Mouse (Mus musculus) adrenal gland, adult 18-20 months (tissue): ENCODE data around the gene Wfdc1. TPM values are rescaled to one million over a fixed set of nuclear protein-coding genes. Genes with fewer than 3 reads are reported as not detected.

ENCODE experiments used
- DNase-seq, 2 experiments: peaks; one replicate each; pipeline ENCODE4 v3.0.0; 2021 to 2022; ENCODE audit warnings: low spot score in 2 of 2
- total RNA-seq, 2 experiments: library from RNA; stranded (reverse); gene quantifications; 1 replicate in 1 of 2; 2 replicates in 1 of 2; pipeline ENCODE4 v1.2.3; 2021

Wfdc1 gene
- total RNA-seq, 2 experiments from 2014 or later, result 8.9 to 12.2 TPM

DNA sequence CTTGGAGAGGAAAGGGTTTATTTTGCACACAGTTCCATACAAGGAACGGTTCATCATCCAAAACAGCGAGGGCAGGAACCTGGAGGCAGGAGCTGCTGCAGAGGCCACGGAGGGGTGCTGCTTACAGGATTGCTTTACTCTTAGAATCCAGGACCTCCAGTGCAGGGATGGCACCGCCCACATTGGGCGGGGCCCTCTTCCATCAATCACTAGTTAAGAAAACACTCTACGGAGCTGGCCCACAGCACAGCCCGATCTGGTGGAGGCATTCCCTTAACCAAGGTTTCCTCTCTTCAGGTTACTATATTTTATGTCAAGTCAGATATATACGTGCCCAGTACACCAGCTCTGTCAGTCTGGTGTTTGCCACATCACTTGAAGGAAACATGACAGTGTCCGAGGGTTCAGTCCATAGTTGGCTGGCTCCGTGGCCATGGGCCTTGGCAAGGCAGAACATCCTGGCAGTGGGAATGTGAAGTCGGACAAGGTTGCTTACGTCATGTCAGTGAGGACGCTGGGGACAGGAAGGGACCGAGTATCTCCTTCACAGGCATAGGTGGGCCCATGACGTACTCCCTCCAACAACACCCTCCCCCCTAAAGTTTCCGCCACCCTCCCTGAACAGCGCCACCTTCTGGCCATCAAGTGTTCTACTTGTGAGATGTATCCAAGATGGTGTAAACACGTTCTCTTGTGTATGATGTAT, 12.1 kb downstream of the Wfdc1 start:
- peak; percentile 48 to 65 for DNase-seq

DNA sequence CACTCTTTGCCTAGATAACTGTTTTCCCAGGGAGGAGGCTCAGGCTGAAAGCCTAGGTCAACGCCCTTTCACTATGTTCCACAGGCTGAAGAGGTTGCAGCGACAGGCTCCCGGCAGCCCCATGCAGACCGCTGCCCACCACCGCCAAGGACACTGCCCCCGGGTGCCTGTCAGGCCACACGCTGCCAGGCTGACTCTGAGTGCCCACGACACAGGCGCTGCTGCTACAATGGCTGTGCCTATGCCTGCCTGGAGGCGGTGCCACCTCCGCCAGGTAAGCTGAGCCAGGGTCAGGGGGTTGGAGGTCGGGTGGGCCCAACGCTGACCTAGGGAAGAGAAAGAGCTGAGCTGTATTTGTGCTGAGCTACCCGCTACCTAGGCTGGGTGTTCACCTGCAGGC, 13.0 kb downstream of the Wfdc1 start:
- no peak for DNase-seq

DNA sequence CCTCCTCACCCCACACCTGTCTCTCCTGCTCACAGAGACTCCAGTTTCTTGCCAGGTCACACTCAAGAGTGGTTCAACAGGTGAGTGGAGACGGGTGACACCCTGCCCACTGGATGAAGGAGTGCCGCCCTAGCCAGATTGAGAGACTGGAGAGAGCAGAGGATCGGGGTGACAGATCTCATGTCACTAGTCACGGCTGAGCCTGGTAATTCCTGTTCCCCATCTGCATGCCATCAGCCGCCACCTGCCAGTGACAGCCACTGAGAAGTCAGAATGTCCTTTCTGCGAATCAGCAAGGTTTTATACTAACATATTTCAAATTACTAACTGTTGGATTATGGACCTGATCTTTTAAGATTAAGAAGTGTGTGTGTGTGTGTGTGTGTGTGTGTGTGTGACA, 24.4 kb downstream of the Wfdc1 start:
- no peak for DNase-seq

DNA sequence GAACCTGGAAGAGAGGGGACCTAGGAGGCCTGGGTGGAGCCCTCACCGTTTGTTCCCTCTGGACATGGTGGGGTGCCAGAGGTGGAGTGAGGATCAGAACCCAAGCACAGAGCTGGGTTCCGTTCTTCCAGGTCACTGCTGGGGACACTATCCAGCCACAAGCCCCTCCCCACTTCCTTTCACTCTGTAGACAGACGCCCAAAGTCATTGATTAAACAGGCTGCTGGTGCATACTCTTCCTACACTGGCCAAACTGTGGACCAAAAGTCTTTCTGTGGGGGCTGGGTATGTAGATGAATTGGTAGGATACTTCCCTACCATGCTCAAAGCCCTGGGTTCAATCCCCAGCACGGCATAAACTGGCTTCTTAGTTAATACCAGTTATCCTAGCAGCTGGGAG, 25.8 kb downstream of the Wfdc1 start:
- DNase-seq, result no peak

DNA sequence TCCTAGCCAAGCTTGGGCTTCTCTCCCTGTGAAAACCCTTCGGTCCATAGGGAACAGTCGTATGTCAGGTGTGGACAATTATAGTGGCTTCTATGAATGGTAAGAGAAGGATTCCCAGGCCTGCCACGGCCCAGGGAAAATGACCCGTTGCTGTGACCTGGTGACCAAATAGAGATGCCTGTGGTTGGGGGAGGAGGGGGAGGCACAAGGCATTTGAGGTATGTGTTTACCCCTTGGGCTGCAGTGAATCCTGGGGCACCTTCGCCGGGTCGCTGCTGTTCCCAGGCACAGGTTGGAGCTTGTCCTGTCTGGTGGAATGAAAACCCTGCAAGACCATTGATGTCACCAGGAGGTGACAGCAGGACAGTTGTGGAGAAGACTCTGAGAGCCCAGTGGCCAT, 28.5 kb downstream of the Wfdc1 start:
- no peak for DNase-seq

DNA sequence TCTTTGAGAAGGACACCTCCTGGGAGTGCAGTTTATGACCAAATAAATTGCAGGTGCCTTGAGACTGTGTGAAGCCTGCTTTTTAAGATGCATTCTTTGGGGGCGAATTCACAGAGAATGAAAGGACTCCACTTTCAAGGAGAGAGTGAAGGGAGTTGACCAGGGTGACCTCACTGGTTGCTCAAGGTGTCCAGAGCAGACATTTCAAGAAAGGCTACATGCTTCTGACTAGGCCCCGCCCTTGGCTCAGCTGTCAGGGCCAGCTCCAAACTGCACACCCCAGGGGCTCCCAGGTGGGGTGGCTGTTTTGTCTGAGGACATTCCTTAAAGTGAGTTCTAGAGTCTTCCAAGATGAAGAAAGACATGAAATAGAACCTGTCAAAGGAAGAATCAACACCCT, 31.0 kb downstream of the Wfdc1 start:
- DNase-seq, result no peak

DNA sequence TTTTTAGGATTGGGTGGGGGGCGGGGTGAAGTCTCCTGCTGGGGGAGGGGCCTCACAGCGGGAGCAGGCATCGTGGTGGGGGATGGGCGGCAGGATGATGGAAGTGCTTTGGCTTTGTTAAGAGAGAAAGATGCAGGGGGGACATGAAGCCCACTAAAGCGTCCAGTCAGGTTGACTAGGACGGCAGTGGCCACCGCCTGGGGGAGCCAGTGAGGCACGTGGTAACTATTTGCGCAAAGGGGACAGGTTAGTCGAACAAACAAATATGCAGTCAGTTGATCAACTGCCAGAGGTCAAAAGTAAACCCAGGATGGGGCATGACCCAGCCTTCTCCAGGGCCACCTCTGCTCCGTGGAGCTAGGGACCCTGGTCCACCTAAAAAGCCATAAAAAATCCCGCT, 32.8 kb downstream of the Wfdc1 start:
- peak; percentile 76 to 77 for DNase-seq

DNA sequence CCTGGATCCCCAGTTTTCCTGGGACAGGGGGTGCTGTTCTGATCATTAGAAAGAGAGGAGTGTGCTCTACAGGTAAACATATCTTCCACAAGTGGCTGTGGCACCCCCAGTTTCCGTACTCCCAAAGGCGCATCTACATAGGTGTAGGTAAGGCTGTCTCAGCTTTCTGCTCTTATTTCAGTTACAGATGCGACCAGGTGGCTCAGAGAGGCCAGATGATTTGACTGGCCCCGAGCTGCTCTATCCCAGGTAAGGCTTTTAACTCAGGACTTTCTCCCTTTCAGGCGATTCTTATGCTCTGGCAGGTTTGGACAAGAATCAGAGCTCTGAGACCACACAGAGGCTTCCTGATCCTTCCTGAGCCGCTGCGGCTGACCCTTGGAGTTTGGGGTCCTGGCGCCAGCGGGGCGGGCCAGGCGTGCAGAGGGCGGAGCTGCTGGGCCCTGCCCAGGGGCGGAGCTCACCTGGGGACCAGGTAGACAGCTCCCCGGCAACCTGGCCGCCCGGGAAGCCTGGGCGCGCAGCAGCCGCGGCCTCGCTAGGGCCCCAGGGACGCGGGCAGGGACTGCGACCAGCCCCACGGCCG, 33.5 kb downstream of the Wfdc1 start, which contains the start of gene Atp2c2:
Gene Atp2c2 (plus strand): TSS at position 461 of the 586 bp plus-strand sequence.
- DNase-seq, result no peak

DNA sequence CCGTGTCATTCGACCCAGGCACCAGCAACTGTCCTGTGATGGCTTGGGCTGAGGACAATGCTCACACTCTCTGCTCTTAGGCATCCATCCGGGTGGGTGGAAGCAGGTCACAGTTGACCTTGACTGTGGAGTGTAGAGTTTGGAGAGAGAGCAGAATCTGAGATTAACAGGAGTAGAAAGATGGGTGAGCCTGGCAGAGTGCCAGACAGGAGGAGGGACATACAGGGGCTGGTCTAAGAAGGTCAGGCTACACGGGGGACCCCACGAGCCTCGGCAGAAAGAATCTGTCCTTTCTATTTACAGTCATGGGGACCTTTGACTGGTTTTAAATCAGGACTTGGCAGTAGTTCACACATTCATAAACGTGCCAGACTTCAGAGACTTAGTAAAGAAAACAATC, 36.8 kb downstream of the Wfdc1 start:
- no peak for DNase-seq

DNA sequence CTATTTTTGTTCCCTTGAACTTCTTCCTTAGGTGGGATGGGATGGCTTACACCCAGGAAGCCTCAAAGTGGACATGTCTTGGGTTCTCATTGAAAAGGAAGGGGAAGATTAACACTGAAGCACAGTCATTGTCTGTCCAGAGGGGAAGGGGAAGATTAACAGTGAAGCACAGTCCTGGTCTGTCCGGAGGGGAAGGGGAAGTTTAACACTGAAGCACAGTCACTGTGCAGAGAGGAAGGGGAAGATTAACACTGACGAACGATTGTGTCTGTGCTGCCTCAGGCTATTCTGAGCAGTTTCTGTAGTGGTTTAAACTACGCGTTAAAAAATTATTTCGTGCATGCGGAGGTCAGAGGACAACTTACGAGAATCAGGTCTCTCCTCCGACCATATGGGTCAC, 41.0 kb downstream of the Wfdc1 start:
- DNase-seq, result no peak

DNA sequence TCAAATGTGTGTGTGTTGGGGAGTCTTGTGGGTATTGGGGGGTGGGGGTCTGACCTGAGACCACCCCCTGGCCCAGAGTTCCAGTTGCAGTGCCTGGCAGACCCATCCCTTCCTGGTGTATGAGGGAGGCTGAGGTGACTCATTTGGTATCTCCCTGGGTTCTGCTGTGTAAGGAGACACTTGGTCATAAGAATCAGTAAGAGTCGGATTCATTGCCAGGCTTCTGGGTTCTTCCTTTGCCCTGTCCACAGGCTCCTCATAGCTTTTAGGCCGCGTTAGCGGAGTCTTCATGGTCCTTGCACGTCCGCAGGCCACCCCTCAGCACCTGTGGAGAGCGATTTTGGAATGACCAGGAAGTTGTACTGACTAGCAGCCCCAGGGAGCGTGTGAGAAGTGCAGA, 42.3 kb downstream of the Wfdc1 start:
- no peak for DNase-seq

DNA sequence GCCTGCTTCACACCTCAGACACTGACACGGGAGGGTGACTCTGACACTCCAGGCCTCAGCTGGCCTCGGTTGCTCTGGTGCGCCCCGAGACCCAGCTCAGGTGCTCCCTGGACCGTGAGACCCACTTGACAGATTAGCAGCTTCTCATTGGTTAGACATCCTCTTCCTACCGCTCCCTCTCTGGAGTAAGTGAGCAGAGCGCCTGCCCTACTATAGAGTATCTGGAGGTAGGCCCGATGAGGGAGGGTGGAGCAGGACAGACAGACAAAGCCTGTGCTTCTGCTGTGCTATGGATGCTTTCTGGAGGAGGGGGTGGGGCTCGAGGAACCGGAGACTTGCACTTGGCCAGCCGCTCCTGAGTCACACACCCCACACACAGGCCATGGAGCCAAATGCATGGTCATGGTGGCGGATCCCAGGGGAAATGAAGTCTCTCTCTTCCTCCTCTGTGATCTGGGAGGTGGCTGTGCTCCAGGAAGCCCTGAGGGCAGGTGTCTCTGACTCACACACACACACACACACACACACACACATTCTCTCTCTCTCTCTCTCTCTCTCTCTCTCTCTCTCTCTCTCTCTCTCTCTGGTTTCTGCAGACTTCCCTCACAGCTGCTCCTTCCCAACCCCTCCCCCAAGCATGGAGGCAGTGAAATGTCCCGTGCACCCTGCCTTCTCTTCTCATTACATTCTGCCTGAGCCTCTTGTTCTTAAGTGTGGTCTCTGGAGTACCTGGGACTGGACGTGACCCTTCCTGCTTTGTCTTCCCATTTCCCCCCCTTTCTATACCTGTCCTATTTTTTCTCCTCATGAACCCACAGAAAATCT, 42.9 kb downstream of the Wfdc1 start:
- no peak for DNase-seq

DNA sequence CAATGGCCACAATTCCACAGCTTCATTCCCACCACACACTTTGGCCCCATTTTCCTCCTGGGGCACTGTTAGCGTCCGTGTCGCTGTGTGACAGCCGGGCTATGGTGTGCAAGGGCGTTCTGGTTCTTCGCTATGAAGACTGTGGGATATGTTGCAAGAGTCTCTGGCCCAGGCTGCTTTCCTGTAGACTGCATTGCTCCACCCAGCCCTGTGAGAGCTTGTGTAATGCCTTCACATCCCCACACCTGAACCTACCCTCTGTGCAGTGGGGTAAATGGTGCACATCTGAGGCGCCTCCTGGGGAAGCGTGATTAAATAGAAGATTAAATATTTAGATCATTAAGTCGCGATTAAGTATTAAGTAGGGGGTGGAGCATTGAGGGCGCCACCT, 43.5 kb downstream of the Wfdc1 start:
- no peak for DNase-seq

DNA sequence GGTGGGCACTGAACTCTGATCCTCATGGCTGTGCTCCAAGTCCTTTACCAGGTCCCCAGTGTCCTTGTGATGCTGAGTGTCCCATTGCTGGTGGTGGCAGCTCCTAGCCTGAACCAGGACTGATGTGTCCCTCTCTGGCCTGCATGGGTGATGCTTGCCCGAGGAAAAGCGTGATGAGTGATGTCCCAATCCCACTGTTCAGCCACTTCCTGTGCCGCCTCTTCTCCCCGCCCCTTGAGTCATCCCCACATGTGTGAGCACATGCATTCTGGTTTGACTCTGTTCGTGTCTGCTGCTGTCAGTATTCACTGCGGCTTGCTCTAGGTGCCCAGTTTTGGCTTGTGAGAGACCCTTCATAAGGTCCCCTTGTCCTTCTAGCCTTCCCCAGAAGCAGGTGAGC, 46.1 kb downstream of the Wfdc1 start:
- DNase-seq, result no peak

DNA sequence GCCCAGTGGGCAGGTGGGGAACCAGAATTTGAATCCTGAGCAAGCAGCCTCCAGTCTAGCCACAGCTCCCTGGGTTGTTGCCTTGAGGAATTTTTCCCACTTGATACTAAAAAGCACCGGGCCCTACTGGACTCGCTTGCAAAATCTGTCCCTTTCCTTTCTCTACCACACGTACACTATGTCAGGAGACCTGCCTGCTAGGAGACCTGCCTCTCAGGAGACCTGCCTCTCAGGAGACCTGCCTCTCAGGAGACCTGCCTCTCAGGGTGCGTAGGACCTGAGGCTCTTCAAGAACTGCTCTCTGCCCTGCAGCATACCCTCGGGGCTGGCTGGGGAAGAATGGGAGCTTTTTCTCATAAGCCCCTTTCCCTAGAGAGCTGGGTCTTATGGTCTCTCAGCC, 47.3 kb downstream of the Wfdc1 start:
- no peak for DNase-seq

DNA sequence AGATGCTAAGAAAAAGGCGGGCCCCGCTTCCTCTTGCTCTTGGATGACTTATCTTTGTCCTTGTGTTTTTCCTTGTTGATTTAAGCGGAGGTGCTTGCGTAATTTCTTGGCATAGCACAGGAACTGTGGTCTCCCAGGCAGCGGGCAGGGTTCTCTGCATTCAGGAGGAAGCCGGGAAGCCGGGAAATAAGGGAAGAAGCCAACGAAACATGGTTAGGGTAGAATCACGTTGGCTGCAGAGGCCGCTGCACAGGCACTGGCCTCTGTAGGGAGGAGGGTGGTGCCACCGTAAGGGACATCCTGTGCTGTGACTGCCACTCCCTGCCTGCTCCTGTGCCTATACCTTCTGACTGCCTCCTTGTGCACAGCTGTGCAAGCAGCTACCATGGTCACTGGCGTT, 49.1 kb downstream of the Wfdc1 start:
- DNase-seq, result peak in 1 of 2 experiments; percentile 51

DNA sequence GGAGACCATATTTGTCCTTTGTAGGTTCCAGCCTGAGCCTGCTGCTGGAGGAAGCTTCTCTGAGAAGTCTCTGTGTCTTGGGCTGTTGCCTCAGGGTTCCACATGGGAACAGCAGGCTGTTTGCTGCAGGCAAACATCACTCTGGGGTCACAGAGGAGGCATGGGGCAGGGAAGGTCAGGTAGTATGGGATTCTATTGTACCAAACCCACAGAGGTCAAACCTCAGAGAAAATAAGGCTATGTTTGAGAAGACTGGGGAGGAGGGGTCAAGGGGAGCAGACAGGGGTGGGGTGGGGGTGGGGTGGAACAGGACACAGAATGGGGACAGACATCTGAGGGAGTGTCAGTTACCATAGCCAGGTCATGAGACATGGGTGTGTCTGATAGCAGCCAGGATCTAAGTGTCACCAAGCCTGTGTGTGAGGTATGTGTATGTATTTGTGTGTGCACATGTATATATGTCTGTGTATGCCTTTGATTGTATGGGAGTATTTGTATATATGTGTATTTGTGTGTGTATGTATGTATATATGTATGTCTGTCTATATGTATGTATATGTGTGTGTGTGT, 50.6 kb downstream of the Wfdc1 start:
- DNase-seq, result no peak

DNA sequence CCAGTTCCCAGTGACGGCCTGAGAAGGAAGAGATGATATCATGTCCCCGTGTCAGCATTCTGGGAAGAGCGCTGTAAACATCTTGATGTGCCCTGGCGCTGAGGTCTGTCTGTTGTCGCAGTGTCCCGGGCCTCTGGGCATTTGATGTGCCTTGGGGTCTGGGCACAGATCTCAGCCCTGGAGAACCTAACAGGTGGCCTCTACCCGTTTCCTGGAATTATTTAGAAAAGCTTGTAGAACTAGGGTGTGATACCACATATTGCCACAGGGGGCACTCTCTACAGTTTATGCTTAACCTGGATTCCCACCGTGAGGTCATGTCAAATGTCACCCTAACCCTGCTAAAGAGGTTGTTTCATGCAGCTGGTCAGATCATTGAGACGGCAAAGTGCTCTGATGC, 51.6 kb downstream of the Wfdc1 start:
- DNase-seq, result no peak

DNA sequence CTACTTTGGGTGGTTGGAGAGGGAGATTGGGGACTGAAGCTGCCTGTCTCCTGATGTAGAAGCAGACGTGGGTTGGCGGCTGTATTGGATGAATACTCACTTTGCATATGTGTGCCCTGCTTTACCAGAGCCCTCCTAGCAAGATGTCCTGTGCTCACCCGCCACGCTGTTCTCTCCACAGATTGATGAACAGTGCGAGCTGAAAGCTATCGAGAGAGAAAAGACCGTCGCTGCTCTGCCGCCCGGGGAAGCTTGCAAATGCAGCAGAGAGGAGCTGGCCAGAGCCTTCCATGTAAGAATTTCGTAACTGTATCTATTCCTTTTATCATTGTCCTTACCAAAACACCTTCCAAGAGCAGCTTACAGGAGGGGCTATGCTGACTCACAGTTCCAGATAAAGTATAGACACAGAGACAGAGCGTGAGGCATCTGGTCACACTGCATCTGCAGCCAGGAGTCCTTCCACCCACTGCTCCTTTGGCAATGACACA, 52.9 kb downstream of the Wfdc1 start:
- peak in 1 of 2 experiments; percentile 28 for DNase-seq

DNA sequence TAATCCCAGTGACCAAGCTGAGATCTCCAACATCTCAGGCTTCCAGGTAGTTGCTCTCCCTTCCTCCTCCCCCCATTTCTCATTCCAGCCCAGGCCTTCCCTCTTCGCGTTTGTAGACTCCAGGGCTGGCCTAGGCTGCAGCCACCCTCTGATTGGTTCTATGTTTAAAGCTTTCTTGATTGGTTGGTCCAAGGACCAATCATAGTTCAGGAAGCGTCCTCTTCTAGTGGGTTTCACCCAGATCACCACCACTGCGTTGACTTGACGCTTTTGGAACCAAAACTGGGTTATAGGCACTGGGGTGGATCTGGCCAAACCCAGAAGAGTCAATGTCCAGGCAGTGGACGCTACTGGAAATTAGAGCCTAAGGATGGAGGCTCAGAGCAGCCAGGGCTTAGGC, 56.2 kb downstream of the Wfdc1 start:
- DNase-seq, result no peak

DNA sequence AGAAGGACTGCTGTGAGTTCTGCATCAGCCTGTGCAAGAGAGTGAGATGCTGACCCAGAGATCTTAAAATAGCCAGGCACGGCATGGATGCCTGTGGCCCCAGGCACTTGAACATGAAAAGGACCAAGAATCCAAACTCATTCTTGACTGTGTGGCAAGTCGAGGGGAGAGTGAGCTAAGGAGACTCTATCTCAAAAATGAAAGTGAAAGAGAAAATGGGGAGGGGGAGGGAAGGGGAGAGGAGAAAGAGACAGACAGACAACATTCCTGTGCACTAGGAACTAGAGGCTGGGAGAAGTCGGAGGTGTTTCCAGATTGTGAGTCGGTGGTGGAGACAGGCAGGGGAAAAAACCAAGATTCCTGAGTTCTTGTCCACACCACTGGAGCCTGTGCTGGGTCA, 57.5 kb downstream of the Wfdc1 start:
- DNase-seq, result no peak

DNA sequence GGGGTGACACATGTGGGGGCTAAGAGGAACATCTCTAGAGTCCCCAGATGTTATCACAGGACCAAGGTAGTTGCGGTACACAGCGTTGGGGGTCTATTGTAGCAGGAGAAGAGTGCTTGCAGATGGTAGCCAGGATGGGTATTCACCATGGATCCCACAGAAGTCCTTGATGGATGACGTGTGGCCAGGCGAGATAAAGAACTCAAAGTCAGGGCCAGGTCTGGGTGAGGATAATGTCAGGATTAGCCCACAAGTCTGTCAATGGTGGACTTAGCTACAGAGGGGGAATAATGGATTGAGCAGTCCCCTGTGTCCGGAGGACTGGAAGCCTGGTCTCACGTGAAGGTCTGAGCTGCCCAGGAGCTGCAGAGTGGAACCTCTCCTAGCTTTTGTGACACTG, 58.4 kb downstream of the Wfdc1 start:
- DNase-seq, result no peak
